In the genomic region with DNA sequence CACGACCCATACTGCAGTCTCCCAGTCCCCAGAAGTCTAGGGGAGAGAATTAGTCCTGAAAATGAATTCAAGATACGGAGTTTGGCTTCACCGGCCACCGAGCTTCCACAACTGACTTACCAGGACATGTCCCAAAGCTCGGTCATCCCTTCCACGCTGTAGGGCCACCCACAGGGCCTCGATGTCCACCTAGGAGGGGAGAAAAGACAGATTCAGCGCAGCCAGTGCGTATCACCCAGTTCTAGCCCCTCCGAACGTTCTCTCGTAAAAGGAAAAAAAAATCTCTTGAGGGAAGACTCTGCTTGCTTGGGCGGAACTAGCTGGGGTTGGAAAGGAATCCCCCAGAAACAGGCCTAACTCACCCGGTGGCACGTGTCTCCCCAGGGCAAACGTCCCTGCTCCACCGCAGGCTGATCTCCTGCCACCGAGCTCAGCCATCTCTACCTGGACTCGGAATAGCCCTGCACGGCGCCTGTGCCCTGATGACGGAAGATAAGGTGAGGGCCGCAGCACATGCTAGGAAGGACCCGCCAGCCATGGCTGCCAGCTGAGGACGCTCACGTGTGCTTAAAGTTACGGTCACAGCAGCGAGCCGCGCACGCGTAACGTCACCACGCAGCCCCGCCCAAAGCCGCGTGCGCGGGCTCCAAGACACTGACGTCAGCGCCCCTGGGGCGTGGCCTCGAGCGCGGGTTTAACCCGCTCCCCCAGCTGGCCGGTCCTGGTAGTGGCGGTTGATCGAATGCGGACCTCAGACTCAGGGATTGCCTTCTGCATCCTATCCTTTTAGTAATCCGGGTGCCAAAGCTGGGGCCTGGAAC, we compare ENCODE assay signal across 8 mouse cellular contexts. TPM values are rescaled to one million over a fixed set of nuclear protein-coding genes. Genes with fewer than 3 reads are reported as not detected.
DNase-seq lines count a peak whose midpoint lies in the region; ATAC-seq lines count a peak whose summit lies in the region.

No protein-coding gene starts in this region.

- peak; percentile 98 for ATAC-seq in hindbrain, embryonic 16.5 days

- H3K9ac ChIP-seq in hindbrain, embryonic 16.5 days (ENCODE audit: low read depth, low read length), result peak overlapping the region; percentile 64

- H3K27me3 ChIP-seq in hindbrain, embryonic 16.5 days (replicated peaks; ENCODE audit: control insufficient read depth, insufficient read depth, low read length), result no peaks in the 10 kb centered on the region

- peaks cover 31% of the 10 kb centered on the region for H3K79me2 ChIP-seq in macrophage (ENCODE audit: inconsistent target)

- peaks cover 15% of the 10 kb centered on the region for H3K36me3 ChIP-seq in hindbrain, embryonic 16.5 days (ENCODE audit: control insufficient read depth, insufficient read depth, low read length)
- H3K36me3 ChIP-seq in macrophage (ENCODE audit: inconsistent target), result peaks cover 12% of the 10 kb centered on the region; the same call in 1 of the 2 replicates

- peaks cover 10% of the 10 kb centered on the region for H3K4me1 ChIP-seq in hindbrain, embryonic 16.5 days (ENCODE audit: control insufficient read depth, insufficient read depth, low read depth, low read length)

- H3K4me2 ChIP-seq in hindbrain, embryonic 16.5 days (ENCODE audit: low read length), result peak overlapping the region; percentile 98

- peak overlapping the region; percentile 77 for H3K27ac ChIP-seq in hindbrain, embryonic 16.5 days (ENCODE audit: low read depth, low read length)
- H3K27ac ChIP-seq in macrophage, result peak overlapping the region; percentile 92

- peak overlapping the region; percentile 60 for H3K4me3 ChIP-seq in hindbrain, embryonic 16.5 days (ENCODE audit: low read length)
- H3K4me3 ChIP-seq in macrophage (ENCODE audit: inconsistent target), result peak overlapping the region; percentile 73

- no peaks in the 10 kb centered on the region for H3K9me3 ChIP-seq in hindbrain, embryonic 16.5 days (ENCODE audit: control insufficient read depth, low read length)

- DNase-seq in T-cell, adult 2 months (ENCODE audit: low spot score), result peak; percentile 97
- DNase-seq in cerebellum, postnatal 36 days, result peak; percentile 99
- peak; percentile 96 to 99 for DNase-seq in frontal cortex, postnatal 36 days (ENCODE audit: low spot score in 2 of 2)
- DNase-seq in left cerebral cortex, adult 18-20 months (ENCODE audit: low spot score in 2 of 2), result peak; percentile 98 to 99
- peak; percentile 97 for DNase-seq in right cerebral cortex, adult 18-20 months
- peak; percentile 92 for DNase-seq in urinary bladder, postnatal 10 days (ENCODE audit: low spot score)

- WGBS in hindbrain, embryonic 16.5 days, result under 1% methylated on average over 51 of the region's 51 CpGs
- WGBS in macrophage (ENCODE audit: missing documents), result under 1% methylated on average over 49 of the region's 51 CpGs

RNA-seq across cellular contexts. Expression of a gene that starts 7.6 kb away (rescaled TPM):
- 0.35 and 0.40 TPM in 2 replicates for polyA plus RNA-seq in hindbrain, embryonic 16.5 days (2015; fragmentation: Nextera tagmentation; extraction: Ambion mirVana)
- under 1 TPM; 0.23 to 0.49 TPM for total RNA-seq in left cerebral cortex, adult 18-20 months (2021)
- total RNA-seq in macrophage (2018; cell fraction: chromatin; rRNA removed), result 1,000 to 10,000 TPM in 3 of 26 experiments, 100 to 1,000 TPM in 23; 308 to 2,013 (median 470) TPM
- total RNA-seq in macrophage (2018; cell fraction: cytosol; rRNA removed), result 100 to 1,000 TPM in 12 of 26 experiments, 10 to 100 TPM in 14; 57.8 to 153 (median 97.1) TPM
- total RNA-seq in macrophage (2018; cell fraction: nucleus; rRNA removed), result 1,000 to 10,000 TPM in 2 of 26 experiments, 100 to 1,000 TPM in 24; 212 to 1,497 (median 266) TPM
- polyA plus RNA-seq in macrophage (2018), result 54.3 to 64.8 TPM (median 54.5 TPM) in 3 replicates

RNA-seq across cellular contexts. Expression of a gene that starts 18.3 kb away (rescaled TPM):
- polyA plus RNA-seq in hindbrain, embryonic 16.5 days (2015; fragmentation: Nextera tagmentation; extraction: Ambion mirVana), result 98.2 and 98.7 TPM in 2 replicates
- 10 to 100 TPM; 63.5 to 67.0 TPM for total RNA-seq in left cerebral cortex, adult 18-20 months (2021)
- 100 to 1,000 TPM in 3 of 26 experiments, 10 to 100 TPM in 23; 30.2 to 131 (median 60.0) TPM for total RNA-seq in macrophage (2018; cell fraction: chromatin; rRNA removed)
- 10 to 100 TPM; 31.5 to 73.5 (median 61.7) TPM for total RNA-seq in macrophage (2018; cell fraction: cytosol; rRNA removed)
- 100 to 1,000 TPM in 1 of 26 experiments, 10 to 100 TPM in 25; 28.0 to 103 (median 45.3) TPM for total RNA-seq in macrophage (2018; cell fraction: nucleus; rRNA removed)
- polyA plus RNA-seq in macrophage (2018), result 52.8 to 75.3 TPM (median 58.4 TPM) in 3 replicates

RNA-seq across cellular contexts. Expression of a gene that starts 52.7 kb away (rescaled TPM):
- 11.2 and 11.5 TPM in 2 replicates for polyA plus RNA-seq in hindbrain, embryonic 16.5 days (2015; fragmentation: Nextera tagmentation; extraction: Ambion mirVana)
- 100 to 1,000 TPM; 248 to 265 TPM for total RNA-seq in left cerebral cortex, adult 18-20 months (2021)
- 10 to 100 TPM; 24.8 to 61.9 (median 42.8) TPM for total RNA-seq in macrophage (2018; cell fraction: chromatin; rRNA removed)
- 10 to 100 TPM; 26.5 to 68.4 (median 42.4) TPM for total RNA-seq in macrophage (2018; cell fraction: cytosol; rRNA removed)
- 10 to 100 TPM; 41.5 to 75.6 (median 54.1) TPM for total RNA-seq in macrophage (2018; cell fraction: nucleus; rRNA removed)
- polyA plus RNA-seq in macrophage (2018), result 23.4 to 30.1 TPM (median 28.8 TPM) in 3 replicates

Comparison
In these comparisons a context has a peak if more than half of its experiments do, and no peak if none do; other contexts are left out.
1. Peak in every context shown above with its lines: DNase-seq, ATAC-seq, H3K4me3 ChIP-seq and H3K27ac ChIP-seq.
2. RNA of a gene that starts 7.6 kb away (polyA plus RNA-seq): 54.3 to 64.8 TPM in macrophage; 0.35 to 0.40 TPM in hindbrain, embryonic 16.5 days; every median in the first group is over 10 times any median in the second.